Mouse (Mus musculus): Measurements from ENCODE around the gene Rps2. TPM values are rescaled to one million over a fixed set of nuclear protein-coding genes. Genes with fewer than 3 reads are reported as not detected.
"Not testable (repeated sequence)": the region's sequence is repeated elsewhere in the genome, so short reads cannot be mapped to it uniquely, and the experiment has no call there.

The Rps2 gene
- 1,457 and 1,841 TPM in 2 replicates for polyA plus RNA-seq (2016; fragmentation: Nextera tagmentation; extraction: Ambion mirVana)

DNA sequence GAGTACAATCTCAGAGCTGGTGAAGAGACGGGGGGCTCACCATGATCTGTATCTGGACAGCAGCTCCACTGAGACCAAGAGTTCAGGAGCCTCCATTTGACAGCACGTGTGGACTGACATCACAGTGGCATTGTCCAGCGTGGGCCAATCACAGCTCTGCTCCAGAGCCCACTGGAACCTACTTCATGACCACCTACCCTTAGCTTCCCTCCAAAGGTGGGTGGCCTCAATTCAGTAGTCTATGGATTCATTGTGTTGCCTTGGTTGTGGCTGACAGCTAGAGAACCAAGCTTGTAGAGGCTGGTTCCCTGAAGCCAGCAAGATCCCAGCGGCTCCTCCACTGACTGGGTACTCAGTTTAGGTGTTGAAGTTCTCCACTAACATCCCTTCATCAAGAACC lies at the start of gene Rps2, which contains the start of gene Rnf151:
TSS of gene Rps2 (plus strand) at position 174 of the 400 bp plus-strand sequence.
TSS of gene Rnf151 (minus strand) at position 121 of the 400 bp plus-strand sequence.
- Histone ChIP-seq H3K36me3 (peaks cover 52% of the 10 kb centered on the region), H3K9me3 (replicated peaks) (no peaks in the 10 kb centered on the region), H3K4me1 (peaks cover 42% of the 10 kb centered on the region), H3K27me3 (ENCODE audit: low read depth, poor library complexity, severe bottlenecking) (no peaks in the 10 kb centered on the region), H3K4me3 (peak within 1 kb of the TSS; percentile 77), H3K27ac (replicated peaks) (no peak within 1 kb of the TSS)
- DNase-seq (ENCODE audit: low spot score): no peak
- 88% methylated on average over 4 of the region's 4 CpGs for WGBS

DNA sequence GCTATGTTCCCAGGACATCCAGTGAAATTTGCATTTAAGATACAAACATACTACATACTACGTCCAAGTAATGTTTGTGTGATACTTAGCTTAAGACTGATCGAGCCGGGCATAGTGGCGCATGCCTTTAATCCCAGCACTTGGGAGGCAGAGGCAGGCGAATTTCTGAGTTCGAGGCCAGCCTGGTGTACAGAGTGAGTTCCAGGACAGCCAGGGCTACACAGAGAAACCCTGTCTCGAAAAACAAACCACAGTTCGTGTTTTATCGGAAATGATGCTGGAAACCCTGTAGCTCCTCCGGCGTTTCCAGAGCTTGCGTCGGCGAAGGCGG lies 48.7 kb upstream of the Rps2 start:
- Histone ChIP-seq H3K4me3 (peak overlapping the region; percentile 95), H3K27ac (replicated peaks) (peak overlapping the region; percentile 96), H3K4me1 (peaks cover 34% of the 10 kb centered on the region)
- H3K9me3 ChIP-seq (replicated peaks); H3K36me3 ChIP-seq; DNase-seq (ENCODE audit: low spot score); H3K27me3 ChIP-seq (ENCODE audit: low read depth, poor library complexity, severe bottlenecking): not testable (repeated sequence)
- WGBS: 12% methylated on average over 15 of the region's 15 CpGs

DNA sequence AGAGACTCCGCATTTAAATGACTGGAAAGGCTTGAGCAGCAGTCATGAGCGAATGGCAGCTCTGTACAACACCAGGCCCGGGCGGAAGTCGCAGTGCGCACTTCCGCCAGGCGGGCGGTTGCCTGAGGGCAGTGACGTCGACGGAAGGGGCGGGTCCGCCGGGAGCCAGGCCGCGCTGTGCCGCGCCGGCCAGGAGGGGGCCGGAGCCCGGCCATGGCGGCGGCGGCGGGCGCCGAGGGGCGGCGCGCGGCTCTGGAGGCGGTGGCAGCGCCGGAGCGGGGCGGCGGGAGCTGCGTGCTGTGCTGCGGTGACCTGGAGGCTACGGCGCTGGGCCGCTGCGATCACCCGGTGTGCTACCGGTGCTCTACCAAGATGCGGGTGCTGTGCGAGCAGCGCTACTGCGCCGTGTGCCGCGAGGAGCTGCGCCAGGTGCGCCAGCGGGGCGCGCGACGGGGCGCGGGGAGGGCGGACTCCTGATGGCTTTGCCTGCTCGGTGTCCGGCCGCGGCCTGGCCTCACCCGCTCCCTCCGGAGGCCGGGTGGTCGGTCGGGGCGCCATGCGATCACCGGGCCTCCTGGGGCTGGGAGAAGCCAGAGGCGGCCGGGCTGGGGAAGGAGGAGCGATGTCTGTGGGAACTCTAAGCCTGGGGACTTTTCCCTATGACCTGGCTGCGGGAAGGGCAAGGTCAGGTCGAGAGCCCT lies 48.2 kb upstream of the Rps2 start, which contains the start of gene Zfp598:
TSS of gene Zfp598 (plus strand) at position 143 of the 701 bp plus-strand sequence.
- peak; percentile 94 for DNase-seq (ENCODE audit: low spot score)
- Histone ChIP-seq H3K27ac (replicated peaks) (peak within 1 kb of the TSS; percentile 96), H3K27me3 (ENCODE audit: low read depth, poor library complexity, severe bottlenecking) (no peaks in the 10 kb centered on the region), H3K4me3 (peak within 1 kb of the TSS; percentile 95), H3K4me1 (peaks cover 34% of the 10 kb centered on the region), H3K36me3 (no peaks in the 10 kb centered on the region), H3K9me3 (replicated peaks) (no peaks in the 10 kb centered on the region)
- WGBS: under 1% methylated on average over 79 of the region's 80 CpGs

DNA sequence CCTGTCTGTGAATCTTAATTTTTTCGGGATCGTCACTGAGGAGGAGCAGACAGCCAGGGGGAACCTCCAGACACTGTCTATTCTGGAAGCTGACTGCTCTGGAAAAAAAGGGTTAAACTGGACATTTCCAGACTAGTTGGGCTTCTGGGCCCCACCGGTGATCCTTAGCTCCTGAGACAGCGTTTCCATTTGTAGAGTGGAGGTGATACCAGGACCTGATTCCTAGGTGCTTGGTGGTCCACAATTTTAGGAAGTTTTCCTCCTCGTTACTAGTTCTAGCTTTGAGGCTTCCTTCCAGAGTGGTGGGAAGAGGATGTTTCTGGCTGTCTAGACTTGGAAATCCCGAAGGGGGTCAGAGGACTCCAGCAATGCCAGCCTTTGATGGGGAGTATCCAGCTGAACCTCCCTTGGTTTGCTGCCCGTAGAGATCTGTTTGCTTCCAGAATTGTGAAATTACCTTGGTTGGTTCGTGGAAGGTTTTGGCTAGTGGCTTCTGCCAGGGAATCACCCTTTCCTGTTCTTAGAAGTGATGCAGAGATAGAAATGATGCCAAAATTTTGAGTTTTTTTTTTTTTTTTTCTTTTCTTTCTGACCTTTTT lies 47.6 kb upstream of the Rps2 start:
- no peaks in the 10 kb centered on the region for H3K36me3 ChIP-seq
- H3K4me1 ChIP-seq: peaks cover 34% of the 10 kb centered on the region
- peak overlapping the region; percentile 96 for H3K27ac ChIP-seq (replicated peaks)
- DNase-seq (ENCODE audit: low spot score): no peak
- H3K27me3 ChIP-seq (ENCODE audit: low read depth, poor library complexity, severe bottlenecking): no peaks in the 10 kb centered on the region
- WGBS: 18% methylated on average over 8 of the region's 8 CpGs
- peak overlapping the region; percentile 95 for H3K4me3 ChIP-seq
- H3K9me3 ChIP-seq (replicated peaks): no peaks in the 10 kb centered on the region

DNA sequence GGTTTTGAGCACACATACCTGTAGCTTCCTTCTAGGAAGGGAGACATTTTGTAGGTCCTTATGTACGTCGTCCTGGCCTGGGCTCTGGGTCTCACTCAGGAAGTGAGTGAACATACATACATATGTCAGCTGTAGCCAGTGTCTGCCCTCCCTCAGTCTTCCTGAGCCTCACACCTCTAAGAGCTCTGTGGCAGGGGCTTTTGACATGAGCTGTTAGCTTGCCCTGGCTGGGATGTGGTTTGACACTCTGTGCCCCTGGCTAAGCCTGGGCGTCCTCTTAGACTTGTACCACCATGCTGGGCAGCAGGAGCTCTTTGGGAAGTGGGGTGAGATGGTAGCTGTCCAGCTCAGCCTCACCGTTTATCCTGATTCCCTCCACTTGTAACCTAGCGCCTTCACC lies 46.6 kb upstream of the Rps2 start:
- Histone ChIP-seq H3K4me3 (peak overlapping the region; percentile 95; the same call in 1 of the 2 replicates), H3K27me3 (ENCODE audit: low read depth, poor library complexity, severe bottlenecking) (no peaks in the 10 kb centered on the region), H3K36me3 (peaks cover 3% of the 10 kb centered on the region; the same call in 1 of the 2 replicates), H3K9me3 (replicated peaks) (no peaks in the 10 kb centered on the region), H3K27ac (replicated peaks) (no peak overlapping the region), H3K4me1 (peaks cover 34% of the 10 kb centered on the region)
- DNase-seq (ENCODE audit: low spot score): no peak
- 82% methylated on average over 5 of the region's 5 CpGs for whole genome bisulfite sequencing

DNA sequence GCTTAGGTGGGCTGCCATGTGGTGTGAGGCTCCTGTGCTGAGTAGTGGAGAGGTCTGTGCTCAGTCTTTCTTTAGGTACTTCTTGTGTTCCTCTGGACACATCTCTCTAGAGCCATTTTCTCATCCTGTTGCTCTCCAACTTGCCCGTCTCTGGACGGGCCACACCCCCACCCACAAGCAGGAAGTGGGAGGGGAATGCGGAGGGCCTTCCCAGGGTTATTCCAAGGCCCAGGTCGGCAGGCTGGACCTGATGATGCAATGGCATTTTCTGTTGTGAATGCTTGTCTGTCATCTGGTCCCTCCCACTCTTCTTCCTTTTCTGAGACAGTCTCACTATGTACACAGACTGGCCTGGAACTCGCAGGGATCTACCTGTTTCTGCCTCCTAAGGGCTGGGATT lies 45.8 kb upstream of the Rps2 start:
- H3K4me1 ChIP-seq: peaks cover 34% of the 10 kb centered on the region
- H3K4me3 ChIP-seq: no peak overlapping the region
- no peak overlapping the region for H3K27ac ChIP-seq (replicated peaks)
- no peaks in the 10 kb centered on the region for H3K27me3 ChIP-seq (ENCODE audit: low read depth, poor library complexity, severe bottlenecking)
- DNase-seq (ENCODE audit: low spot score): no peak
- 39% methylated on average over 5 of the region's 5 CpGs for WGBS
- H3K9me3 ChIP-seq (replicated peaks): no peaks in the 10 kb centered on the region
- H3K36me3 ChIP-seq: peaks cover 11% of the 10 kb centered on the region

DNA sequence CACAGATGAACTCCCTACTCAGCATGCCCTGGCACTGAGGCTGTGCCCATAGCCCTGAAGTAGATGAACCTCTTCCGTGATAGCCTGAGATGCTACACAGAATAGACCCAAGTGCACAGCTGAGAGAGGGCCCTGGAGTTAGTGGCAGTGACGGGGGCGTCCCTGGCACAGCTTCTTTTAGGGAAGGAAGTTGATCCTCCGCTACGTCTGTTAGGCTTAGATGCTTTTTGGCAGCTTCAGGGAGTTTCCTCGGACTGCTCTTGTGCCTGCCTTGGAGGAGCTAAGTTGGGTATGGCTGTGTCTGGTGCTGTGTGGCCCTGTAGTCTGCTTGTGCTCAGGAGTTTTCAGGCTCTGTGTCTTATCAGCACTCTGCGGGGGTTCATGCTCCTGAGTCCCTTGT lies 43.6 kb upstream of the Rps2 start:
- Histone ChIP-seq H3K27ac (replicated peaks) (no peak overlapping the region), H3K27me3 (ENCODE audit: low read depth, poor library complexity, severe bottlenecking) (no peaks in the 10 kb centered on the region), H3K4me3 (no peak overlapping the region), H3K36me3 (peaks cover 32% of the 10 kb centered on the region), H3K9me3 (replicated peaks) (no peaks in the 10 kb centered on the region), H3K4me1 (peaks cover 25% of the 10 kb centered on the region)
- WGBS: 92% methylated on average over 7 of the region's 7 CpGs
- no peak for DNase-seq (ENCODE audit: low spot score)

DNA sequence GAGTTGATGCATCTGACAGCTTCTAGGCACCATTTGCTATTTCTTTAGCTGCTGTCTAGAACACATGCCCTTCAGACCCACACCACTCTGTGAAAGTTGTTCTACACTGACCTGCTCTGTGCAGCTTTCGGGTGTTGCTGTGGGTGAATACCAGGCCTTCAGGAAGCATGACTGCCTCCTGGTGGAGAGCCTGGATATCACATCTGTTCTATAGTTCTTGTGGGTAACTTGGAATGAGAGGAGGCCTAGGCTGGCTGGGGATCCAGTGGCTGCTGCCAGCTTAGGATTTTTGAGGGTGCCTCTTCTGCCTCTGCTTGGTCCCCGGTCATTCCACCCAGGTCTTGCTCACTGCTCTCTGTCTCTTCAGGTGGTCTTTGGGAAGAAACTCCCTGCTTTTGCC lies 41.7 kb upstream of the Rps2 start:
- H3K9me3 ChIP-seq (replicated peaks): no peaks in the 10 kb centered on the region
- 64% methylated on average over 2 of the region's 2 CpGs for WGBS
- no peak overlapping the region for H3K4me3 ChIP-seq
- peaks cover 12% of the 10 kb centered on the region for H3K4me1 ChIP-seq
- H3K27ac ChIP-seq (replicated peaks): no peak overlapping the region
- H3K36me3 ChIP-seq: peaks cover 51% of the 10 kb centered on the region
- no peaks in the 10 kb centered on the region for H3K27me3 ChIP-seq (ENCODE audit: low read depth, poor library complexity, severe bottlenecking)
- DNase-seq (ENCODE audit: low spot score): peak; percentile 63

DNA sequence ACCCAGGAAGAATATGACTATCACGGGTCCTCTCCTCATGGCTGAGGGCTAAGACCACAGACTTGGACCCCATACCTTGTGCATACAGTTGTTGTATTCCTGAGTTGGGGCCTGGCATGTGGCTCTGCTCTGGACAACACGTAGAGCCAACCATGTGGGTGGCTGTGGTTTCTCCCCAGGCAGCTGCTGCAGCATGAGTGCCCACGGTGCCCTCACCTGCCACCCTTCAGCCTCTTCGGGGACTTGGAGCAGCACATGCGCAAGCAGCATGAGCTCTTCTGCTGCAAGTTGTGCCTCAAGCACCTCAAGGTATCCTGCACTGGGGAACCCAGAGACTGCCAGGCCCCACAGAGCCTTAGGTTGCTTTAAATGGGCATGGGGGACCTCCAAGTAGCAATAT lies 41.0 kb upstream of the Rps2 start:
- Histone ChIP-seq H3K9me3 (replicated peaks) (no peaks in the 10 kb centered on the region), H3K27ac (replicated peaks) (no peak overlapping the region), H3K36me3 (peaks cover 58% of the 10 kb centered on the region), H3K4me3 (no peak overlapping the region), H3K4me1 (peaks cover 5% of the 10 kb centered on the region), H3K27me3 (ENCODE audit: low read depth, poor library complexity, severe bottlenecking) (no peaks in the 10 kb centered on the region)
- 93% methylated on average over 5 of the region's 5 CpGs for WGBS
- DNase-seq (ENCODE audit: low spot score): no peak

DNA sequence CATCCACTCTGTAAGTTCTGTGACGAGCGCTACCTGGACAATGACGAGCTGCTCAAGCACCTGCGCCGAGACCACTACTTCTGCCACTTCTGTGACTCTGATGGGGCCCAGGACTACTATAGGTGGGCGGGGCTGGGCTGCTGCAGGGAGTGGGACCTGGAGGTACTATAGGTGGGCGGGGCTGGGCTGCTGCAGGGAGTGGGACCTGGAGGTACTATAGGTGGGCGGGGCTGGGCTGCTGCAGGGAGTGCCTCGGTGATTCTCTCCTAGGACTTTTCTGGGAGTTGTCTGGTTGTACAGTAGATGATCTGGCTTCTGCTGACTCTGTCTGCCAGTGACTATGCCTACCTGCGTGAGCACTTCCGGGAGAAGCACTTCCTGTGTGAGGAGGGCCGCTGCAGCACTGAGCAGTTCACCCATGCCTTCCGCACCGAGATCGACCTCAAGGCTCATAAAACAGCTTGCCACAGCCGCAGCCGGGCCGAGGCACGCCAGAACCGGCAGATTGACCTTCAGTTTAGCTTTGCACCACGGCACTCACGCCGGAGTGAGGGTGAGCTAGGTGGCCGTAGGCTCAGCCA lies 40.3 kb upstream of the Rps2 start:
- no peaks in the 10 kb centered on the region for H3K9me3 ChIP-seq (replicated peaks)
- no peaks in the 10 kb centered on the region for H3K4me1 ChIP-seq
- peaks cover 65% of the 10 kb centered on the region for H3K36me3 ChIP-seq
- H3K27me3 ChIP-seq (ENCODE audit: low read depth, poor library complexity, severe bottlenecking): no peaks in the 10 kb centered on the region
- no peak overlapping the region for H3K4me3 ChIP-seq
- 95% methylated on average over 24 of the region's 24 CpGs for WGBS
- no peak overlapping the region for H3K27ac ChIP-seq (replicated peaks)
- no peak for DNase-seq (ENCODE audit: low spot score)

DNA sequence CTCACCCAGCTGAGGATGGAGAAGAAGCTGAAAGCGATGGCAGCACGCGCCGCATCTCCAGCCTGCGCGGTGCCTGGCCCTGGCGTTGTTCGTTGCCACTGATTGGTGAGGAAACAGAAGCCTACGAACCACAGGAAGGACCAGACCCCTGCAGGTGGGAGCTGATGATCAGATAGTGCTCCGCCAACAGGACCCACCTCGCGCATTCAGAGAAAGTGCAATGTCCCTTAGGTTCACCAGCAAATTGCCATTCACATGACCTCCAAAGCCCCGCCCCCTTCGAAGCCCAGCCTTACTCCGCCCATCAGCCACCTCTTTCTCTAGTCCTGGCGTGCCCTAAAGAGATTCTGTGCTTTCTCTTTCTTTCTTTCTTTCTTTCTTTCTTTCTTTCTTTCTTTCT lies 31.4 kb upstream of the Rps2 start:
- Histone ChIP-seq H3K27me3 (ENCODE audit: low read depth, poor library complexity, severe bottlenecking) (peaks cover 59% of the 10 kb centered on the region), H3K27ac (replicated peaks) (no peak overlapping the region), H3K4me1 (peaks cover 31% of the 10 kb centered on the region), H3K4me3 (peak overlapping the region; percentile 28), H3K9me3 (replicated peaks) (no peaks in the 10 kb centered on the region), H3K36me3 (peaks cover 11% of the 10 kb centered on the region)
- 31% methylated on average over 16 of the region's 16 CpGs for WGBS
- peak; percentile 47 for DNase-seq (ENCODE audit: low spot score)

DNA sequence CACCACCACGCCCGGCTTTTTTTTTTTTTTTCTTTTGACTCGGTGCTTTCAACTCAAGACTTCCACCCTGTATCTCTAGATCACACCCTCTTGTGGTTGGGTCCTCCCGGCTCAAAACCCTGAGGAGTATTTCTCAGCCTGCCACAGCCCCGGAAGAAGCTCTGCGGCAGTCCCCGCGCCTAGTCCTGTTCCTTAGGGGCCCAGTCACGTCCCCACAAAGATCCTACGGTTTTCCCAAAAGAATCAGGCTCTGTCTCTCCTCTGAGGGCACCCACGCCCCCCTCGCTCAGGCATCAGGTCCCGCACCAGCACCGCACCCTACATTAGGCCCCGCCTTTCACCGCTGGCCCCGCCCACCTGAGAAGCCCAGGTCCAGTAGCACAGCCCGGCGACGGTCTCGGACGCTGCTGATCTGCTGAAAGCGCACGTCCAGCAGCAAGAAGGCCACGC lies 30.7 kb upstream of the Rps2 start:
- WGBS: 2% methylated on average over 25 of the region's 25 CpGs
- H3K27ac ChIP-seq (replicated peaks): 0 out of 2 replicates have a peak overlapping the region, but pooled peaks have one; percentile 4
- peaks cover 31% of the 10 kb centered on the region for H3K4me1 ChIP-seq
- peak overlapping the region; percentile 44 for H3K4me3 ChIP-seq
- DNase-seq (ENCODE audit: low spot score): peak; percentile 47
- H3K9me3 ChIP-seq (replicated peaks): no peaks in the 10 kb centered on the region
- peaks cover 63% of the 10 kb centered on the region for H3K27me3 ChIP-seq (ENCODE audit: low read depth, poor library complexity, severe bottlenecking)
- H3K36me3 ChIP-seq: peaks cover 8% of the 10 kb centered on the region

DNA sequence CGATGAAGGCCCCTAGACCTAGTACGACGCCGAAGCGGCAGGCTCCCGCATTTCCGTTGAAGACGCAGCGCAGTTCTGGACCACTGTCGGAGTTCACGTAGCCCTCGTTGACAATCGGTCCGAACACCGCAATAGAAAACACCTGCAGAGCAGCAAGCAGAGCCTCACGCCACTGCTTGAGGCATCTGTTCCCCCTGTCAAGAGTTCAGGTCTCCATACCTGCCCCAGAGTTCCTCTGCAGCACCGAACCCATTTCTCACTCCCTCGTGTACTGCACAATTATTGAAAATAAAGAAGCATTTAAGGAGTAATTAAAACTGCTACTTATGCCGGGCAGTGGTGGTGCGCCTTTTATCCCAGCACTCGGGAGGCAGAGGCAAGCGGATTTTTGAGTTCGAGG lies 30.3 kb upstream of the Rps2 start:
- H3K4me1 ChIP-seq: peaks cover 31% of the 10 kb centered on the region
- WGBS: 20% methylated on average over 23 of the region's 23 CpGs
- peak overlapping the region; percentile 44 for H3K4me3 ChIP-seq
- H3K36me3 ChIP-seq: peaks cover 8% of the 10 kb centered on the region
- H3K27me3 ChIP-seq (ENCODE audit: low read depth, poor library complexity, severe bottlenecking): peaks cover 67% of the 10 kb centered on the region
- H3K9me3 ChIP-seq (replicated peaks): no peaks in the 10 kb centered on the region
- DNase-seq (ENCODE audit: low spot score): no peak
- 0 out of 2 replicates have a peak overlapping the region, but pooled peaks have one; percentile 4 for H3K27ac ChIP-seq (replicated peaks)

All from midbrain, embryonic 10.5 days (tissue).